Mouse (Mus musculus) CD4-positive naive resting alpha-beta T cell, adult 57 days (primary cell): ENCODE measurements around the gene Gm16381. TPM values are rescaled to one million over a fixed set of nuclear protein-coding genes. Genes with fewer than 3 reads are reported as not detected.

Experiments used
- total RNA-seq: library from RNA; stranded (reverse); gene quantifications from one replicate; pipeline ENCODE4 v1.2.4, GENCODE M21; 2023

Gene Gm16381
- not detected for total RNA-seq

DNA sequence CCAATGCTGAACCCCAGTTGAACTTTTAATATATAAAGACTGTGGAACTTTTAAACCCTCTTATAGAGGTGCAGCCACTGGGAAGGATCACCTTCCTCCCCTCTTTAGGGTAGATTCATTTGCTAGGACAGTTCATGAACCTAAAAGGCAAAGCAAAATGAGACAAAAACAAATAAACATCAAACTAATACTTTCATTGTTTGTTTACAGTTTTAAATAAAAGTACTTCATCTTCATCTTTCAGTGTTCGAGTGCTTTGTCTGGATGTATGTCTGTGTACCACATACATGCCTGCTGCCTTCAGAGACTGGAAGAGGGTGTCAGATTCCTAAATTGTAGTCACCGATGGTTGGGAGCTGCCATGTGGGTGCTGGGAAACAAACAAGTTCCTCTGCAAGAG lies at the start of gene Gm16381:
Gene Gm16381, minus strand, starts transcription at position 101 of the 400 bp plus-strand sequence.

DNA sequence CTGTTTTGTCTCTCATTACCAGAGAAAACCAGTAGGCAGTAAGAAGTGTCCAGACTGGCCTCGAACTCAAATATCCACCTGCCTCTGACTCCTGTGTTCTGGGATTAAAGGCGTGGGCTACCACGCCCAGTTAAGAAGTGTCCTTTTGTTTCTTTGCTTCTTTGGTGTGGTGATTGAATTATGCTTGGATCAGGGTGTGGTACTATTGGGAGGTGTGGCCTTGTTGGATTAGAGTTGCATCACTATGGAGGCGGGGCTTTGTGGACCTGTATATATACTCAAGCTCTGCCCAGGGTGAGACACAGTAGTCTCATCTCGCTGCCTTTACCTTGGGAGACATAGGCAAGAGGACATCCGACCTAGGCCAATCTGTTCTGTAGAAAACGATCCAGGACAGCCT lies 25.9 kb downstream of the Gm16381 start, which contains the start of gene Gm4027:
Gene Gm4027, plus strand, starts transcription at position 301 of the 400 bp plus-strand sequence.

DNA sequence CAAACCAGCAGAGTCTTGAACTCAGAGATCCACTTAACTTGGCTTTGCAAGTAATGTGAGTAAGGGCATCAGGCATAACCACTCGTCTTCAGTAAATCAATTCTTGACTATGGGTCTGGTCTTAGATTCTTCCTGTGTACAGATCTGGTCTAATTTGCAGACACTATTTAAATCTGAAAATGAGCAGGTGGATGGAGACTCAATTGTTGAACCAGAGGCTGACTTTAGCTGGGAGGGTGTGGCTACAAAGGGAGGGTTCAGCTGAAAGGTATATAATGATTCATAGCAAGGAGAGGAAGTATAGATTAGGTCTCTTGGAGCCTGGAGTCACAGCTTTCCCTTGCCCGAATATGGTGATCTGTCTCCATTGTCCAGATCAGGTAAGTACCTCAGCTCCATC lies 42.0 kb downstream of the Gm16381 start, which contains the start of gene Oog1:
Gene Oog1, plus strand, starts transcription at position 301 of the 400 bp plus-strand sequence.

Other genes with a start within 250 kb of the Gm16381 start
- gene Slirp, start 200.7 kb downstream of the Gm16381 start, total RNA-seq = 30.9 TPM
- gene Alkbh1, start 200.6 kb downstream of the Gm16381 start, total RNA-seq = 97.2 TPM
- gene Snw1, start 172.3 kb downstream of the Gm16381 start, total RNA-seq = 87.4 TPM
- gene Gm5788, start 149.9 kb downstream of the Gm16381 start, total RNA-seq = not detected
- gene Gm8300, start 130.3 kb downstream of the Gm16381 start, total RNA-seq = not detected
- gene Oog1, start 41.9 kb downstream of the Gm16381 start, total RNA-seq = not detected
- gene Gm4027, start 25.8 kb downstream of the Gm16381 start, total RNA-seq = not detected
- not detected for gene Gm21319, start 131.1 kb upstream of the Gm16381 start, total RNA-seq
- not detected for gene Gm21936, start 150.9 kb upstream of the Gm16381 start, total RNA-seq
- gene BB287469, start 172.0 kb upstream of the Gm16381 start, total RNA-seq = not detected
- not detected for gene Gm2001, start 197.7 kb upstream of the Gm16381 start, total RNA-seq
- gene Gm2016, start 229.5 kb upstream of the Gm16381 start, total RNA-seq = not detected